Mouse (Mus musculus): Measurements from ENCODE around the gene Gmppb. TPM values are rescaled to one million over a fixed set of nuclear protein-coding genes. Genes with fewer than 3 reads are reported as not detected.

Gmppb gene
- polyA plus RNA-seq, 1 experiment from 2014 or later = 21.2 TPM

- 95% methylated on average over 9 of the region's 9 CpGs for WGBS
- Histone ChIP-seq H3K9ac (replicated peaks; ENCODE audit: low read depth, low read length) (no peak overlapping the region), H3K27ac (ENCODE audit: low read length) (no peak overlapping the region), H3K36me3 (ENCODE audit: control insufficient read depth, insufficient read depth) (no peaks in the 10 kb centered on the region), H3K4me2 (ENCODE audit: low read length) (no peak overlapping the region), H3K9me3 (ENCODE audit: control insufficient read depth, low read length) (no peaks in the 10 kb centered on the region), H3K27me3 (replicated peaks; ENCODE audit: control insufficient read depth, insufficient read depth, low read length) (no peaks in the 10 kb centered on the region), H3K4me3 (replicated peaks; ENCODE audit: low read length) (no peak overlapping the region), H3K4me1 (replicated peaks; ENCODE audit: control insufficient read depth, insufficient read depth, low read length) (no peaks in the 10 kb centered on the region)
- ATAC-seq = no peak
These were observed 20.0 kb downstream of the Gmppb start for GRCm38 (mm10) chr9:108069007-108069406.

- no peaks in the 10 kb centered on the region for H3K4me1 ChIP-seq (replicated peaks; ENCODE audit: control insufficient read depth, insufficient read depth, low read length)
- no peak overlapping the region for H3K9ac ChIP-seq (replicated peaks; ENCODE audit: low read depth, low read length)
- ATAC-seq = no peak
- no peaks in the 10 kb centered on the region for H3K36me3 ChIP-seq (ENCODE audit: control insufficient read depth, insufficient read depth)
- H3K27me3 ChIP-seq (replicated peaks; ENCODE audit: control insufficient read depth, insufficient read depth, low read length) = no peaks in the 10 kb centered on the region
- H3K4me3 ChIP-seq (replicated peaks; ENCODE audit: low read length) = no peak overlapping the region
- WGBS = 93% methylated on average over 7 of the region's 7 CpGs
- no peaks in the 10 kb centered on the region for H3K9me3 ChIP-seq (ENCODE audit: control insufficient read depth, low read length)
- H3K4me2 ChIP-seq (ENCODE audit: low read length) = no peak overlapping the region
- H3K27ac ChIP-seq (ENCODE audit: low read length) = no peak overlapping the region
These were observed 20.5 kb downstream of the Gmppb start for GRCm38 (mm10) chr9:108069529-108069928.

GRCm38 (mm10) chr9:108071801-108072200, 22.8 kb downstream of the Gmppb start:
- Histone ChIP-seq H3K36me3 (ENCODE audit: control insufficient read depth, insufficient read depth) (no peaks in the 10 kb centered on the region), H3K9ac (replicated peaks; ENCODE audit: low read depth, low read length) (no peak overlapping the region), H3K4me1 (replicated peaks; ENCODE audit: control insufficient read depth, insufficient read depth, low read length) (no peaks in the 10 kb centered on the region), H3K4me3 (replicated peaks; ENCODE audit: low read length) (no peak overlapping the region), H3K9me3 (ENCODE audit: control insufficient read depth, low read length) (no peaks in the 10 kb centered on the region), H3K27ac (ENCODE audit: low read length) (no peak overlapping the region), H3K4me2 (ENCODE audit: low read length) (no peak overlapping the region), H3K27me3 (replicated peaks; ENCODE audit: control insufficient read depth, insufficient read depth, low read length) (no peaks in the 10 kb centered on the region)
- WGBS = 90% methylated on average over 4 of the region's 4 CpGs
- no peak for ATAC-seq

- Histone ChIP-seq H3K4me1 (replicated peaks; ENCODE audit: control insufficient read depth, insufficient read depth, low read length) (no peaks in the 10 kb centered on the region), H3K27ac (ENCODE audit: low read length) (no peak overlapping the region), H3K4me3 (replicated peaks; ENCODE audit: low read length) (no peak overlapping the region), H3K4me2 (ENCODE audit: low read length) (no peak overlapping the region), H3K36me3 (ENCODE audit: control insufficient read depth, insufficient read depth) (no peaks in the 10 kb centered on the region), H3K9me3 (ENCODE audit: control insufficient read depth, low read length) (no peaks in the 10 kb centered on the region), H3K9ac (replicated peaks; ENCODE audit: low read depth, low read length) (no peak overlapping the region), H3K27me3 (replicated peaks; ENCODE audit: control insufficient read depth, insufficient read depth, low read length) (no peaks in the 10 kb centered on the region)
- WGBS = 55% methylated on average over 9 of the region's 9 CpGs
- ATAC-seq = no peak
These were observed 23.5 kb downstream of the Gmppb start for GRCm38 (mm10) chr9:108072481-108072924.

- Histone ChIP-seq H3K4me3 (replicated peaks; ENCODE audit: low read length) (no peak overlapping the region), H3K9ac (replicated peaks; ENCODE audit: low read depth, low read length) (no peak overlapping the region), H3K4me2 (ENCODE audit: low read length) (no peak overlapping the region), H3K27ac (ENCODE audit: low read length) (no peak overlapping the region), H3K4me1 (replicated peaks; ENCODE audit: control insufficient read depth, insufficient read depth, low read length) (peaks cover 6% of the 10 kb centered on the region), H3K36me3 (ENCODE audit: control insufficient read depth, insufficient read depth) (no peaks in the 10 kb centered on the region), H3K9me3 (ENCODE audit: control insufficient read depth, low read length) (no peaks in the 10 kb centered on the region), H3K27me3 (replicated peaks; ENCODE audit: control insufficient read depth, insufficient read depth, low read length) (no peaks in the 10 kb centered on the region)
- 64% methylated on average over 7 of the region's 7 CpGs for WGBS
- no peak for ATAC-seq
These were observed 24.3 kb downstream of the Gmppb start for GRCm38 (mm10) chr9:108073141-108073930.

GRCm38 (mm10) chr9:108080168-108080567, 31.1 kb downstream of the Gmppb start, which contains the start of gene Mst1:
Gene Mst1 (plus strand): TSS chr9:108080436.
- Histone ChIP-seq H3K4me3 (replicated peaks; ENCODE audit: low read length) (peak within 1 kb of the TSS; percentile 98), H3K36me3 (ENCODE audit: control insufficient read depth, insufficient read depth) (peaks cover 7% of the 10 kb centered on the region), H3K9ac (replicated peaks; ENCODE audit: low read depth, low read length) (peak within 1 kb of the TSS; percentile 99), H3K4me2 (ENCODE audit: low read length) (peak within 1 kb of the TSS; percentile 93), H3K9me3 (ENCODE audit: control insufficient read depth, low read length) (no peaks in the 10 kb centered on the region), H3K4me1 (replicated peaks; ENCODE audit: control insufficient read depth, insufficient read depth, low read length) (peaks cover 17% of the 10 kb centered on the region), H3K27ac (ENCODE audit: low read length) (no peak within 1 kb of the TSS), H3K27me3 (replicated peaks; ENCODE audit: control insufficient read depth, insufficient read depth, low read length) (peaks cover 22% of the 10 kb centered on the region)
- no peak for ATAC-seq
- 83% methylated on average over 5 of the region's 5 CpGs for WGBS

GRCm38 (mm10) chr9:108082549-108082948, 33.5 kb downstream of the Gmppb start:
- ATAC-seq = no peak
- Histone ChIP-seq H3K27ac (ENCODE audit: low read length) (no peak overlapping the region), H3K9me3 (ENCODE audit: control insufficient read depth, low read length) (no peaks in the 10 kb centered on the region), H3K4me2 (ENCODE audit: low read length) (peak overlapping the region; percentile 14), H3K4me3 (replicated peaks; ENCODE audit: low read length) (no peak overlapping the region), H3K4me1 (replicated peaks; ENCODE audit: control insufficient read depth, insufficient read depth, low read length) (peaks cover 17% of the 10 kb centered on the region), H3K9ac (replicated peaks; ENCODE audit: low read depth, low read length) (no peak overlapping the region), H3K27me3 (replicated peaks; ENCODE audit: control insufficient read depth, insufficient read depth, low read length) (peaks cover 22% of the 10 kb centered on the region), H3K36me3 (ENCODE audit: control insufficient read depth, insufficient read depth) (peaks cover 13% of the 10 kb centered on the region)
- 5% methylated on average over 19 of the region's 19 CpGs for WGBS

- H3K36me3 ChIP-seq (ENCODE audit: control insufficient read depth, insufficient read depth) = peaks cover 13% of the 10 kb centered on the region
- no peak within 1 kb of the TSS for H3K27ac ChIP-seq (ENCODE audit: low read length)
- ATAC-seq = no peak
- no peak within 1 kb of the TSS for H3K4me3 ChIP-seq (replicated peaks; ENCODE audit: low read length)
- 32% methylated on average over 12 of the region's 12 CpGs for WGBS
- H3K27me3 ChIP-seq (replicated peaks; ENCODE audit: control insufficient read depth, insufficient read depth, low read length) = peaks cover 22% of the 10 kb centered on the region
- H3K4me1 ChIP-seq (replicated peaks; ENCODE audit: control insufficient read depth, insufficient read depth, low read length) = peaks cover 14% of the 10 kb centered on the region
- peak within 1 kb of the TSS; percentile 14 for H3K4me2 ChIP-seq (ENCODE audit: low read length)
- no peak within 1 kb of the TSS for H3K9ac ChIP-seq (replicated peaks; ENCODE audit: low read depth, low read length)
- no peaks in the 10 kb centered on the region for H3K9me3 ChIP-seq (ENCODE audit: control insufficient read depth, low read length)
These were observed 34.0 kb downstream of the Gmppb start, which contains the start of gene Rnf123 for GRCm38 (mm10) chr9:108082988-108083431. Gene Rnf123 (minus strand): TSS chr9:108083346.

GRCm38 (mm10) chr9:108083561-108083960, 34.5 kb downstream of the Gmppb start:
- H3K4me3 ChIP-seq (replicated peaks; ENCODE audit: low read length) = no peak overlapping the region
- 87% methylated on average over 6 of the region's 6 CpGs for WGBS
- H3K4me1 ChIP-seq (replicated peaks; ENCODE audit: control insufficient read depth, insufficient read depth, low read length) = peaks cover 9% of the 10 kb centered on the region
- H3K36me3 ChIP-seq (ENCODE audit: control insufficient read depth, insufficient read depth) = peaks cover 13% of the 10 kb centered on the region
- H3K9ac ChIP-seq (replicated peaks; ENCODE audit: low read depth, low read length) = no peak overlapping the region
- no peak overlapping the region for H3K27ac ChIP-seq (ENCODE audit: low read length)
- no peaks in the 10 kb centered on the region for H3K9me3 ChIP-seq (ENCODE audit: control insufficient read depth, low read length)
- H3K27me3 ChIP-seq (replicated peaks; ENCODE audit: control insufficient read depth, insufficient read depth, low read length) = peaks cover 22% of the 10 kb centered on the region
- no peak for ATAC-seq
- H3K4me2 ChIP-seq (ENCODE audit: low read length) = no peak overlapping the region
